Mouse (Mus musculus) myocyte (in vitro differentiated cells): ENCODE data around the gene Prph. TPM values are rescaled to one million over a fixed set of nuclear protein-coding genes. Genes with fewer than 3 reads are reported as not detected.
A peak's percentile ranks its signal among the peaks of the same experiment; 100 is the strongest.

ENCODE experiments used
- H3K27me3 ChIP-seq: one replicate; pipeline ENCODE4 v1.6.1; 2011; ENCODE audit not compliant: control insufficient read depth, insufficient read depth, insufficient read length
- H3K36me3 ChIP-seq: one replicate; pipeline ENCODE4 v1.6.1; 2011; ENCODE audit not compliant: control insufficient read depth, insufficient read depth
- H3K4me2 ChIP-seq: one replicate; pipeline ENCODE4 v1.6.1; 2011; ENCODE audit warnings: low read depth, control low read depth
- H3K4me3 ChIP-seq: one replicate; pipeline ENCODE4 v1.5.1; 2011; ENCODE audit warnings: mild to moderate bottlenecking, control low read depth, moderate library complexity
- H3K79me2 ChIP-seq: one replicate; pipeline ENCODE4 v1.6.1; 2011; ENCODE audit not compliant: control insufficient read depth, insufficient read depth
- H3ac ChIP-seq: one replicate; pipeline ENCODE4 v1.6.1; 2011; ENCODE audit not compliant: control insufficient read depth, insufficient read length
- CEBPB ChIP-seq: IDR thresholded peaks from 2 replicates; pipeline ENCODE4 v1.6.1; 2011; ENCODE audit warnings: mild to moderate bottlenecking, moderate library complexity; ENCODE audit not compliant: poor library complexity, insufficient read depth, severe bottlenecking
- E2F4 ChIP-seq: IDR thresholded peaks from one replicate; pipeline ENCODE4 v1.6.1; 2011; ENCODE audit warnings: mild to moderate bottlenecking, control low read depth, moderate library complexity; ENCODE audit not compliant: insufficient read depth
- MAX ChIP-seq: IDR thresholded peaks from one replicate; pipeline ENCODE4 v1.6.1; 2011; ENCODE audit warnings: low read depth, mild to moderate bottlenecking, control low read depth
- MYOD1 ChIP-seq, 3 experiments: IDR thresholded peaks; one replicate each; pipeline ENCODE4 v1.6.1; 2011; ENCODE audit warnings: control low read depth in 2 of 3, low read depth in 2 of 3, mild to moderate bottlenecking in 2 of 3, moderate library complexity in 1 of 3; ENCODE audit not compliant: insufficient read length in 2 of 3, control insufficient read depth in 1 of 3
- MYOG ChIP-seq, 3 experiments: IDR thresholded peaks; one replicate each; pipeline ENCODE4 v1.6.1; 2011; ENCODE audit warnings: control low read depth in 2 of 3, low read depth in 2 of 3, mild to moderate bottlenecking in 2 of 3; ENCODE audit not compliant: insufficient read length in 2 of 3, control insufficient read depth in 1 of 3, insufficient read depth in 1 of 3
- POLR2A ChIP-seq: IDR thresholded peaks from one replicate; pipeline ENCODE4 v1.6.1; 2011; ENCODE audit warnings: low read depth, mild to moderate bottlenecking, control low read depth, moderate library complexity; ENCODE audit not compliant: insufficient read length
- POLR2AphosphoS2 ChIP-seq: IDR thresholded peaks from one replicate; pipeline ENCODE4 v1.6.1; 2011; ENCODE audit warnings: low read depth, control low read depth; ENCODE audit not compliant: insufficient read length
- REST ChIP-seq: IDR thresholded peaks from one replicate; pipeline ENCODE4 v1.6.1; 2011; ENCODE audit warnings: mild to moderate bottlenecking, control low read depth, moderate library complexity; ENCODE audit not compliant: insufficient read depth, insufficient read length
- SRF ChIP-seq: IDR thresholded peaks from one replicate; pipeline ENCODE4 v1.6.1; 2011; ENCODE audit warnings: low read depth; ENCODE audit not compliant: control insufficient read depth, insufficient read length
- TCF12 ChIP-seq: IDR thresholded peaks from one replicate; pipeline ENCODE4 v1.6.1; 2011; ENCODE audit warnings: mild to moderate bottlenecking, control low read depth; ENCODE audit not compliant: poor library complexity, insufficient read depth, severe bottlenecking
- TCF3 ChIP-seq: IDR thresholded peaks from one replicate; pipeline ENCODE4 v1.6.1; 2011; ENCODE audit warnings: low read depth, control low read depth; ENCODE audit not compliant: insufficient read length
- USF1 ChIP-seq: IDR thresholded peaks from one replicate; pipeline ENCODE4 v1.6.1; 2011; ENCODE audit warnings: low read depth, mild to moderate bottlenecking, control low read depth, moderate library complexity
- polyA plus RNA-seq: library from polyadenylated mRNA; unstranded; fragments of >200 nt; fragmentation: generic; extraction: Trizol; gene quantifications from one replicate; pipeline ENCODE4 v1.2.1, GENCODE M21; 2012; ENCODE audit warnings: missing spikeins

Gene Prph
- polyA plus RNA-seq, 1 experiment, result 0.98 TPM

DNA sequence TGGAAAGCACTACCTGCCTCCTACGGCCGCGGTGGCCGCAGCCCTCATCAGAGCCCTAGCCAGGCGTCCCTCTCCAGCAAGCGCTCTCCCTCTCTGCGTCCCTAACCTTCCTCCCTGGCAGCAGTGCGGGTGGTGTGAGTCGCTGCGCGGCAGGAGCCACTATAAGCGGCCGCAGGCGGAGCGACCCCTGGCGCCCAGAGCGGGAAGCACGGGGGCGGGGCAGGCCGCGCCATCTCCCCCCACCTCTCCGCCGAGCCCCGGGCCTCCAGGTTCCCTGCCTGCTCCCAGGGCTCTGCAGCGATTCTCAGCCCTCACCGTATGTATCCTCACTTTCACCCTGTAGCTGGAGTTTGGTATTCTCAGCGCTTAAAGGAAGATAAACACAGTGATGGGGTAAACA lies 33.3 kb downstream of the Prph start:
- no peaks in the 10 kb centered on the region for H3K27me3 ChIP-seq
- no peak overlapping the region for H3K4me3 ChIP-seq

GRCm38 (mm10) chr15:99089069-99089468 lies 34.1 kb downstream of the Prph start:
- no peaks in the 10 kb centered on the region for H3K79me2 ChIP-seq
- H3K36me3 ChIP-seq, result no peaks in the 10 kb centered on the region
- no peak for TF ChIP-seq USF1
- TF ChIP-seq POLR2A, result no peak
- TF ChIP-seq MYOG (IDR thresholded peaks at IDR 0.05; ENCODE audit: control insufficient read depth in 1 of 3, insufficient read depth in 1 of 3, insufficient read length in 2 of 3, low read depth in 2 of 3), result no peak
- TF ChIP-seq E2F4, result no peak
- TF ChIP-seq POLR2AphosphoS2, result no peak
- TF ChIP-seq MAX, result no peak
- no peak for TF ChIP-seq MYOD1 (IDR thresholded peaks at IDR 0.05; ENCODE audit: control insufficient read depth in 1 of 3, insufficient read length in 2 of 3, low read depth in 2 of 3)
- TF ChIP-seq CEBPB, result no peak
- no peak for TF ChIP-seq SRF
- no peak for TF ChIP-seq REST
- TF ChIP-seq TCF3, result no peak
- no peak for TF ChIP-seq TCF12
- H3K4me3 ChIP-seq, result no peak overlapping the region
- no peak overlapping the region for H3ac ChIP-seq
- H3K27me3 ChIP-seq, result peaks cover 5% of the 10 kb centered on the region
- H3K4me2 ChIP-seq, result no peak overlapping the region

More for the DNA sequence above, 33.3 kb downstream of the Prph start:
- peak overlapping the region; percentile 82 for H3K4me2 ChIP-seq
- H3ac ChIP-seq, result no peak overlapping the region
- no peaks in the 10 kb centered on the region for H3K79me2 ChIP-seq
- TF ChIP-seq POLR2A (no peak), MAX (no peak), SRF (no peak), E2F4 (no peak), MYOG (IDR thresholded peaks at IDR 0.05; ENCODE audit: control insufficient read depth in 1 of 3, insufficient read depth in 1 of 3, insufficient read length in 2 of 3, low read depth in 2 of 3) (no peak), USF1 (no peak), REST (no peak), POLR2AphosphoS2 (no peak), MYOD1 (IDR thresholded peaks at IDR 0.05; ENCODE audit: control insufficient read depth in 1 of 3, insufficient read length in 2 of 3, low read depth in 2 of 3) (no peak), TCF12 (no peak)
- no peaks in the 10 kb centered on the region for H3K36me3 ChIP-seq

DNA sequence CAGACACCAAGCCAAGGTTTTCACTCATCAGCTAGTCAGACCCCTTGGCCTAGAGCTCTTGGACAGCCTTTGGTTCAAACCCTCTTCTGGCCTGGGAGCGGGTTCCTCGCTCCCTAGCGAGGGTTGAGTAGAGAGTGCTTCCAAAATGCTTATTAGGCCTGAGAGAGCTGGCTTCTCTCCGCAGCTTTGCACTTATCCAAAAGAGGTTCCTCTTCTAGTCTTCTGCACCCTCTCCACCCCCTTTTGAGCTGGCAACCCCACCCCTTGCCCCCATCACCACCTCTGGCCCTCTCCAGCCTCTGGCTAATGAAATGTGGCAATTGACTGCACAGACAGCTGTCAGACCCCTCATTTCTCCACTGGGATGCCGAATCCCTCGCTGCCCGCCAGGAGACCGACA lies 37.9 kb downstream of the Prph start, which contains the start of gene Dnajc22:
Dnajc22 (plus strand) TSS at position 301 of the 400 bp plus-strand sequence.
- no peaks in the 10 kb centered on the region for H3K36me3 ChIP-seq
- peaks cover 35% of the 10 kb centered on the region for H3K27me3 ChIP-seq

DNA sequence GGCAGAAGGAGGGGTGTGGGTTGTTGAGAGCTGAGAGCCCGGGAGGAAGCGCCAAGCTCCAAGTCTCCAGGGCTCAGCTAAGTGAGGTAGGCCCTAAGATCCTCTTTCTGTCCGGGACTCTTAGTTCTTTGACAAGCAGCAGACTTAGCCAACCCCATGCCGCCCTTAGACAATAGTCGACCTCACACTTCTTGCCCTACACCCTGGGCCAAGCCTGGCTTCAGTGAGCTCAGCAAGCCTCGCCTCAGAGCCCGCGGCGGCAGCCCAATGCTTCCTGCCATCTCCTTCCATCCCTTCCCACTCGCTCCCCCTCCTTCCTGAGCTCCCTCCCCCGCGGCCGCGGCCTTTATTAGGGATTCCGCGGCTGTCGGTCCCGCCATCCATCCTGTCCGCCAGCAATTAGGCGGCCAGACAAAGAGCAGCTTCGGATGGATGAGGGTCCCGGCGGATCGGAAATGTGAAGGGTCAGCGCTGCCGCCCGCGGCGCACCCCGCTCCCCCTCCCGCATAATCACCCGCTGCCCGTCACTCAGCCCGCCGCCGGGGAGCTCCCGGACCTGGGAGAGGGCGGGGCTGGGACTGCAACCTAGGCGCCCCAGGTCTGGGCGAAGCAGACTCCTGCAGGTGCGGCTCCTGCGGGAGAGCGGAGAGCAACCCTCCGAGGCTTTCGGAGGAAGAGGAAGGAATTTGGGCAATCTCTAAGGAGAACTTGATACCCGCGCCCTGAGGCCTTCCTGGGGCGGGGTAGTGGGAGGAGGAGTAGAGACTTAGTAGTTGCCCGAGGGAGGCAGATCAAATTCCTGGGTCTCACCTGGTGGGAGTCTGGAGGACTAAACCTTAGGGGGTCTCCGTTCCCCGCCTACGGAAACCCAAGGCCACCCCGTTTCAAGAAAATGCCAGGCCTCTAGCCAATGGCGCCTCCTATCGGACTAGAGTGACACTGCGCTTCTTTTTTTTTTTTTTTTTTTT lies 38.6 kb downstream of the Prph start:
- Histone ChIP-seq H3K4me2 (no peak overlapping the region), H3K79me2 (no peaks in the 10 kb centered on the region), H3K27me3 (peaks cover 42% of the 10 kb centered on the region), H3K4me3 (no peak overlapping the region), H3ac (no peak overlapping the region), H3K36me3 (no peaks in the 10 kb centered on the region)
- TF ChIP-seq CEBPB (no peak), E2F4 (no peak), POLR2A (no peak), MAX (no peak), TCF12 (no peak), MYOG (IDR thresholded peaks at IDR 0.05; ENCODE audit: control insufficient read depth in 1 of 3, insufficient read depth in 1 of 3, insufficient read length in 2 of 3, low read depth in 2 of 3) (no peak), USF1 (no peak), POLR2AphosphoS2 (no peak), TCF3 (no peak), SRF (no peak), MYOD1 (IDR thresholded peaks at IDR 0.05; ENCODE audit: control insufficient read depth in 1 of 3, insufficient read length in 2 of 3, low read depth in 2 of 3) (no peak), REST (no peak)

More for the DNA sequence above, 37.9 kb downstream of the Prph start, which contains the start of gene Dnajc22:
- no peak within 1 kb of the TSS for H3K4me3 ChIP-seq
- no peak within 1 kb of the TSS for H3ac ChIP-seq
- no peak within 1 kb of the TSS for H3K4me2 ChIP-seq
- TF ChIP-seq MYOD1 (IDR thresholded peaks at IDR 0.05; ENCODE audit: control insufficient read depth in 1 of 3, insufficient read length in 2 of 3, low read depth in 2 of 3), result no peak
- TF ChIP-seq USF1, result no peak
- TF ChIP-seq POLR2A, result no peak
- no peak for TF ChIP-seq TCF3
- TF ChIP-seq SRF, result no peak
- TF ChIP-seq CEBPB, result no peak
- TF ChIP-seq POLR2AphosphoS2, result no peak
- no peak for TF ChIP-seq MYOG (IDR thresholded peaks at IDR 0.05; ENCODE audit: control insufficient read depth in 1 of 3, insufficient read depth in 1 of 3, insufficient read length in 2 of 3, low read depth in 2 of 3)
- no peak for TF ChIP-seq REST
- TF ChIP-seq E2F4, result no peak
- no peak for TF ChIP-seq MAX
- TF ChIP-seq TCF12, result no peak
- no peaks in the 10 kb centered on the region for H3K79me2 ChIP-seq
